Mouse (Mus musculus) midbrain, embryonic 13.5 days (tissue): ENCODE data around the gene Taar2. TPM values are rescaled to one million over a fixed set of nuclear protein-coding genes. Genes with fewer than 3 reads are reported as not detected.

Experiments used
- ATAC-seq: fragments of 200-750 bp; cut with Nextera tagmentation; 2 replicates; pipeline ENCODE4 v1.8.0; 2017; ENCODE audit warnings: mild to moderate bottlenecking, moderate TSS enrichment, moderate library complexity
- H3K27ac ChIP-seq: fragments of 300-500 bp; sonication (generic); 2 replicates; pipeline ENCODE4 v1.5.1; 2015; ENCODE audit warnings: inconsistent platforms, mild to moderate bottlenecking, moderate library complexity
- H3K27me3 ChIP-seq: fragments of 300-500 bp; sonication (generic); 2 replicates; pipeline ENCODE4 v1.6.1; 2015; ENCODE audit warnings: mild to moderate bottlenecking, inconsistent platforms
- H3K36me3 ChIP-seq: fragments of 300-500 bp; sonication (generic); 2 replicates; pipeline ENCODE4 v1.6.1; 2015; ENCODE audit warnings: mild to moderate bottlenecking, inconsistent platforms
- H3K4me1 ChIP-seq: fragments of 300-500 bp; sonication (generic); replicated peaks from 2 replicates; pipeline ENCODE4 v1.6.1; 2015; ENCODE audit warnings: inconsistent platforms
- H3K4me2 ChIP-seq: fragments of 300-500 bp; sonication (generic); replicated peaks from 2 replicates; pipeline ENCODE4 v1.6.1; 2015; ENCODE audit warnings: moderate library complexity, mild to moderate bottlenecking, inconsistent platforms
- H3K4me3 ChIP-seq: fragments of 300-500 bp; sonication (generic); replicated peaks from 2 replicates; pipeline ENCODE4 v1.5.1; 2015; ENCODE audit warnings: mild to moderate bottlenecking, inconsistent platforms
- H3K9ac ChIP-seq: fragments of 300-500 bp; sonication (generic); replicated peaks from 2 replicates; pipeline ENCODE4 v1.6.1; 2015; ENCODE audit warnings: mild to moderate bottlenecking, inconsistent platforms
- H3K9me3 ChIP-seq: fragments of 300-500 bp; sonication (generic); 2 replicates; pipeline ENCODE4 v1.6.1; 2016; ENCODE audit warnings: mild to moderate bottlenecking, inconsistent platforms
- whole genome bisulfite sequencing: fragments of 180-500 bp; shearing (Covaris S2); methylation state at CpG from one replicate; pipeline ENCODE4 v1.1.7; 2015; 5-methylcytosine and 5-hydroxymethylcytosine counted together
- polyA plus RNA-seq: library from polyadenylated mRNA; unstranded; fragments of >200 nt; fragmentation: Nextera tagmentation; extraction: Ambion mirVana; gene quantifications from 2 replicates; pipeline ENCODE4 v1.2.1, GENCODE M21; 2015

Gene Taar2
- polyA plus RNA-seq, 1 experiment from 2014 or later = not detected

DNA sequence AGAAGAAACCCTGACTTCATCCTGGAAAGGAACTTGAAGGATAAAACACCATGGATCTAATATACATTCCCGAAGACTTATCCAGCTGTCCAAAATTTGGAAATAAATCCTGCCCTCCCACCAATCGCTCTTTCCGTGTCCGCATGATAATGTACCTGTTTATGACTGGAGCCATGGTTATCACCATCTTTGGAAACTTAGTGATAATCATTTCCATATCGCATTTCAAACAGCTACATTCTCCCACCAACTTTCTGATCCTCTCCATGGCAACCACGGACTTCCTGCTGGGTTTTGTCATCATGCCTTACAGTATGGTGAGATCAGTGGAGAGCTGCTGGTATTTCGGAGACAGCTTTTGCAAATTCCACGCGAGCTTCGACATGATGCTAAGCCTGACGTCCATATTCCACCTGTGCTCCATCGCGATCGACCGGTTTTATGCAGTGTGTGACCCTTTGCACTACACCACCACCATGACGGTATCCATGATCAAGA, 11.2 kb downstream of the Taar2 start, which contains the start of gene Taar3:
TSS of gene Taar3 (plus strand) at position 51 of the 498 bp plus-strand sequence.
- no peaks in the 10 kb centered on the region for H3K27me3 ChIP-seq
- H3K9me3 ChIP-seq = no peaks in the 10 kb centered on the region
- H3K4me2 ChIP-seq = no peak within 1 kb of the TSS
- no peak within 1 kb of the TSS for H3K27ac ChIP-seq
- H3K4me1 ChIP-seq = no peaks in the 10 kb centered on the region
- no peaks in the 10 kb centered on the region for H3K36me3 ChIP-seq
- ATAC-seq = no peak
- no peak within 1 kb of the TSS for H3K4me3 ChIP-seq
- 89% methylated on average over 16 of the region's 16 CpGs for WGBS
- H3K9ac ChIP-seq = no peak within 1 kb of the TSS

DNA sequence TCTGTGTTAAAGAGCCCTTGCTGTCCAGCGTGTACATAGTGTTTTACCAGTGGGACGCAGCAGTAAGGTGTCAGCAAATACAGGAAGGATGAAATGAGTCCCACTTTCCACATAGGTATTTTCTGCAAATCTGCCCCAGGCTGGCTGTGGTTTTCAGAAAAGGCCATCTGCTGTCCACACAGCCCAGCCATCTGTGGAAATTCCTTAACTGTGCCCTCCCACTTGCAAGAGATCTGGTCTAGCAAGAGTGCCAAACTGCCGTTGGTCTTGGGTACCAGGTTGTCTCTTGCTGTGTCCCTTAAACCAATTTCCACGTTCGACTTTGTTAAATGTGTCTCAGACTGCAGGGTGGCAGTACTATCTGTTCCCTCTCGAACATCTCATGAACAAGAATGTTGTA, 13.3 kb downstream of the Taar2 start:
- no peaks in the 10 kb centered on the region for H3K27me3 ChIP-seq
- no peak for ATAC-seq
- 87% methylated on average over 6 of the region's 6 CpGs for WGBS

DNA sequence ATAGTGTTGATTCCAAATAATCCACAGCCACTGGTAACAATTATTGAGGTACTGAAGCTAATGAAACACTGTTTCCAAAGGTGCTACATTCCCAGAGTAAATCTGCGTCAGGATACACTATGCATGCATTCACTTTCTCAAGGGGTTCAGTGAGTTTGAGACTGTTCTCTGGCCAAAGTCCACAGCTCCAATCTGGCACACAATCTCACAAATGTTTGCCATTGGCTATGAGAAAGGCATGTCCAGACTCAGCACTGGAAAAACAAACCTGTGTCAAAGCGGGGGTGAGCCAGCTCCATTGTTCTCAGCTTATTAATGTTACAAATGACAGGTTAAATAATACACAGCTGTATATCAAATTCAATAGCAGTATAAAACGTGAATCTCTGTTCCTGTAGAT, 20.7 kb downstream of the Taar2 start:
- WGBS = 72% methylated on average over 3 of the region's 3 CpGs
- Histone ChIP-seq H3K27me3 (no peaks in the 10 kb centered on the region), H3K4me1 (no peaks in the 10 kb centered on the region), H3K9me3 (no peaks in the 10 kb centered on the region), H3K27ac (no peak overlapping the region), H3K36me3 (no peaks in the 10 kb centered on the region), H3K4me3 (no peak overlapping the region), H3K9ac (no peak overlapping the region), H3K4me2 (no peak overlapping the region)
- ATAC-seq = no peak

More for the DNA sequence above, 13.3 kb downstream of the Taar2 start:
- H3K9me3 ChIP-seq = no peaks in the 10 kb centered on the region
- H3K4me1 ChIP-seq = no peaks in the 10 kb centered on the region
- H3K4me2 ChIP-seq = no peak overlapping the region
- no peak overlapping the region for H3K27ac ChIP-seq
- H3K9ac ChIP-seq = no peak overlapping the region
- H3K4me3 ChIP-seq = no peak overlapping the region
- no peaks in the 10 kb centered on the region for H3K36me3 ChIP-seq

DNA sequence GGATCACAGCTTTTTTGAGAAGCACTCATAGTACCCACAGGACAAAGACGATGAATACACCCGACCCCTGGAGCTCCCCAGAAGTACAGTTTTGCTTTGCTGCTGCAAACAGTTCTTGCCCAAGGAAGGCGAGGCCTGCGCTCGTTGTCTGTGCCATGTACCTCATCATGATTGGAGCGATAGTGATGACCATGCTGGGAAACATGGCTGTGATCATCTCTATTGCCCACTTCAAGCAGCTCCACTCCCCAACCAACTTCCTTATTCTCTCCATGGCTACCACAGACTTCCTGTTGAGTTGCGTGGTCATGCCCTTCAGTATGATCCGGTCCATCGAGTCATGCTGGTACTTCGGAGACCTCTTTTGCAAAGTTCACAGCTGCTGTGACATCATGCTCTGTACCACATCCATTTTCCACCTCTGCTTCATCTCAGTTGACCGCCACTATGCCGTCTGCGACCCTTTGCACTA, 22.1 kb downstream of the Taar2 start, which contains the start of gene Taar4:
TSS of gene Taar4 (plus strand) at position 51 of the 472 bp plus-strand sequence.
- Histone ChIP-seq H3K4me3 (no peak within 1 kb of the TSS), H3K9ac (no peak within 1 kb of the TSS), H3K4me1 (no peaks in the 10 kb centered on the region), H3K27ac (no peak within 1 kb of the TSS), H3K36me3 (no peaks in the 10 kb centered on the region), H3K9me3 (no peaks in the 10 kb centered on the region), H3K27me3 (no peaks in the 10 kb centered on the region), H3K4me2 (no peak within 1 kb of the TSS)
- ATAC-seq = no peak
- 96% methylated on average over 13 of the region's 13 CpGs for WGBS

DNA sequence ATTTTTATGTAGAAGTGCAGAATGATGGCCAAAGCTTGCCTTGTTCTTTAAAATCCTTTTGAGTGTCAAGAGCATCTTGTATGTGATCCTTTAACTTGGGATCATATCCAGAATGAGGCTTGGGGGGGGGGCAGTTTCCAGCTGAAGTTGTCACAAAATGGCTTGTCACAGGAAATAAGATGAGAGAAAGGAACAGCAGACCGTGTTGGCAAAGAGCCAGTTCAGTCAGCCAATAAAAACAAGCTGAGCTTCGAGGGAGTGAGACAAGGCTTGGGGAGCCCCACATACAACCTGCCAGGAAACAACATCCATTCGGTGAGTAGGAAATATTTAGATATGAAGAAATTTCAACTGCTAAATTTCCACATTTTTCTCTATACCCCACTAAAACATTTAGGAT, 25.1 kb downstream of the Taar2 start:
- Histone ChIP-seq H3K4me3 (no peak overlapping the region), H3K9me3 (no peaks in the 10 kb centered on the region), H3K27ac (no peak overlapping the region), H3K27me3 (no peaks in the 10 kb centered on the region), H3K4me2 (no peak overlapping the region), H3K4me1 (no peaks in the 10 kb centered on the region), H3K36me3 (no peaks in the 10 kb centered on the region), H3K9ac (no peak overlapping the region)
- ATAC-seq = no peak
- 69% methylated on average over 3 of the region's 3 CpGs for WGBS

DNA sequence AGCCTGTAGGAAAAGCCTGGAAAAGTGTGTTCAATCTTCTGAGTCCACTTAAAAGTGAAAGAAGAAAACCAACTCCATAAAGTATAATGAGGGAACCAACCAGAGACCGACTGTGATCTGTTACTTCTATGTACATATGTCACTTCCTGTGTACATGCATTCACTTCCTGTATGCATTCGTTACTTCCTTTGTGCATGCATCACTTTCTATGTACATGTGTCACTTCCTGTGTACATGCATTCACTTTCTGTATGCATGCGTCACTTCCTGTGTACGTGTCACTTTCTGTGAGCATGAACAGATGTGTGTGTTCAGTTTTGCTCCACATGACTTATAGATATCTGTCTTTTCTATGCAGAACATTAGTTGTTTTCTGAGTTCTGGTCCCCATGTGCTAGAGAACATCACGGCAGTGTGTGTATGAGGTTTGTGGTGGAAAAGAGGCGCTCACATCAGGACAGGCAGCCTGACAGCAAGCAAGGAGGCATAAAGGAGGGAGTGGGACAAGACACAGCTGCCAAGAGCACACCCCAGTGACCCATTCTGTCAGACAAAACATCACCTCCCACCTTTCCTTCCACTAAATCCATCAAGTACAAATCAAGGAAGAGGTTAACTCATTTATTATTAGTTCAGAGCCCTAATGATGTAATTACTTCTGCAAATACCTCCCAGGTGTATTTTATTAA, 26.7 kb downstream of the Taar2 start:
- Histone ChIP-seq H3K4me2 (no peak overlapping the region), H3K9ac (no peak overlapping the region), H3K36me3 (no peaks in the 10 kb centered on the region), H3K27ac (no peak overlapping the region), H3K4me3 (no peak overlapping the region), H3K9me3 (no peaks in the 10 kb centered on the region), H3K4me1 (no peaks in the 10 kb centered on the region), H3K27me3 (no peaks in the 10 kb centered on the region)
- WGBS = 91% methylated on average over 6 of the region's 6 CpGs
- ATAC-seq = no peak

DNA sequence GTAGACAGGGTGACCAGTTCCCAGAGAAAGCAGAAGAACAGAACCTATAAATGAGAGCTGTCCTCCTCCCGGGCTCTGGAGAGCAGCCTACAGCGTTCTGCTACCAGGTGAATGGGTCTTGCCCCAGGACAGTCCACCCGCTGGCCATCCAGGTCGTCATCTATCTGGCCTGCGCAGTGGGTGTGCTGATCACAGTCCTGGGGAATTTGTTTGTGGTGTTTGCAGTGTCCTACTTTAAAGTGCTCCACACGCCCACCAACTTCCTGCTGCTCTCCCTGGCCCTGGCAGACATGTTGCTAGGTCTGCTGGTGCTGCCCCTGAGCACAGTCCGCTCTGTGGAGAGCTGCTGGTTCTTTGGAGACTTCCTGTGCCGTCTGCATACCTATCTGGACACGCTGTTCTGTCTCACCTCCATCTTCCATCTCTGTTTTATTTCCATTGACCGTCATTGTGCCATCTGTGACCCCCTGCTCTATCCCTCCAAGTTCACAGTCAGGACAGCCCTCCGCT, 32.3 kb downstream of the Taar2 start, which contains the start of gene Taar5:
TSS of gene Taar5 (plus strand) at position 51 of the 510 bp plus-strand sequence.
- Histone ChIP-seq H3K4me3 (no peak within 1 kb of the TSS), H3K9me3 (no peaks in the 10 kb centered on the region), H3K4me1 (no peaks in the 10 kb centered on the region), H3K9ac (no peak within 1 kb of the TSS), H3K36me3 (no peaks in the 10 kb centered on the region), H3K27ac (no peak within 1 kb of the TSS), H3K4me2 (no peak within 1 kb of the TSS), H3K27me3 (no peaks in the 10 kb centered on the region)
- ATAC-seq = no peak
- 93% methylated on average over 11 of the region's 11 CpGs for whole genome bisulfite sequencing

DNA sequence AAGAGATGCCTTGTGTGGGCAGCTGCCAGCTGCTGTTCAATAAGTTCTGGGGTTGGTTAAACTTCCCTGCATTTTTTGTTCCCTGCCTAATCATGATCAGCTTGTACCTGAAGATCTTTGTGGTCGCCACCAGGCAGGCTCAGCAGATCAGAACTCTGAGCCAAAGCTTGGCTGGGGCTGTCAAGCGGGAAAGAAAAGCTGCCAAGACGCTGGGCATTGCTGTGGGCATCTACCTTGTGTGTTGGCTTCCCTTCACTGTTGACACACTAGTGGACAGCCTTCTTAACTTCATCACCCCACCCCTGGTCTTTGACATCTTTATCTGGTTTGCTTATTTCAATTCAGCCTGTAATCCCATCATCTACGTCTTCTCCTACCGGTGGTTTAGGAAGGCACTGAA, 32.9 kb downstream of the Taar2 start:
- ATAC-seq = no peak
- Histone ChIP-seq H3K4me1 (no peaks in the 10 kb centered on the region), H3K27me3 (no peaks in the 10 kb centered on the region), H3K4me2 (no peak overlapping the region), H3K9me3 (no peaks in the 10 kb centered on the region), H3K36me3 (no peaks in the 10 kb centered on the region), H3K4me3 (no peak overlapping the region), H3K27ac (no peak overlapping the region), H3K9ac (no peak overlapping the region)
- 79% methylated on average over 5 of the region's 5 CpGs for WGBS

DNA sequence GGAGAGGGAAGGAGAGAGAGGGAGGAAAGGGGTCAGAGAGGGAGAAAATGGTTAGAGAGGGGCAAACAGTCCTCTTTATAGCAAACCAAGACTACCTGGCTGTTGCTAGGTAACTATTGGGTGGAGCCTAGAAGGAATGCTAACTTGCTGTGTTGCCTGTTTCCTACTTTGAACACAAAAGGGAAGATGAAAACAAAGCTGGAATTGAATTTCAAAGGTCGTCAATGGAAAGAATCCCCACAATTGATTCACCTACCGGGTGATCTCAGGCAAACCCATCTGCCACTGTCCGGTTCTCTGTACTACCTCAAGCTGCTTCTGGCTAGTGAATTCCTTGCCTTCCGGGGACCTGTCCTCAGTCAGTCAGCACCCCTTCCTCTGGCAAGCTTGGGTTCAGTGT, 39.6 kb downstream of the Taar2 start:
- Histone ChIP-seq H3K27ac (no peak overlapping the region), H3K4me2 (no peak overlapping the region), H3K4me1 (no peaks in the 10 kb centered on the region), H3K9ac (no peak overlapping the region), H3K36me3 (no peaks in the 10 kb centered on the region), H3K4me3 (no peak overlapping the region), H3K27me3 (no peaks in the 10 kb centered on the region), H3K9me3 (no peaks in the 10 kb centered on the region)
- 47% methylated on average over 4 of the region's 4 CpGs for WGBS
- no peak for ATAC-seq

DNA sequence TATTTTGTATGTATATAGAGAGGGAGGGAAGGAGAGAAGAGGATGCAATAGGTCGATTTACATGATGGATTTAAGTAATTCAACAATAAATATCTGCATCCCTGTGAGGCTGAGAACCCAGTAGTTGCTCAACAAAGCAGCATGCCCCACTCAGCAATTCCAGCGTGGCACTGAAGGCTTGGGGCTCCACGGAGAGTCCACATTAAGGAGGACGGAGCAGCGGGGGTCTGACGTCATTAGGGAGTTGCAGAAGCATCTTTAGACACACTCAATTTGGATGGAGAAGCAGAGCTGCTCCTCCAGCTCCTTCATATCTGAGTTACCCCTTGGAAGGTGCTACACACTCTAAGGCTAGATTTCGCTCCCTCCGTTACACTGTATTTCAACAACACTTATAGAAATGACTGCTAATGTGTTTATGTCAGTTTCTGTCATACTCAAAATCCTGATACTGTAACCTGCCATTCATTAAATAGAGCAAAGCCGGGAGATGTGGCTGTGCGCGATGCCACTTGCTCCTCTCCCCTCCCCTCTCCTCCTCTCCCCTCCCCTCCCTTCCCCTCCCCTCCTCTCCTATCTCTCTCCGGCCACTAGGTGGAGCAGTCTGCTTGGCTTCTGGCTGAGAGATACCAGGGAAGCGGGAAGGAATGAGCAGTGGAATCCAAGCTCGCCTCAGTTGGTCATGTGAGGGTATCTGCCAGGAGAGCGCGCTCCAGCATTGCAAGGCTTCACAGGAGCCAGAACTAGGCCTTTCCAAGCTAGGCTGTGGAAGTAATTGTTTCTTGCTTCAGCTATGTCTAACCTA, 40.7 kb downstream of the Taar2 start:
- H3K9ac ChIP-seq = no peak overlapping the region
- H3K27ac ChIP-seq = no peak overlapping the region
- no peaks in the 10 kb centered on the region for H3K36me3 ChIP-seq
- 41% methylated on average over 16 of the region's 16 CpGs for WGBS
- H3K4me2 ChIP-seq = no peak overlapping the region
- no peaks in the 10 kb centered on the region for H3K4me1 ChIP-seq
- H3K27me3 ChIP-seq = no peaks in the 10 kb centered on the region
- peak; percentile 84 for ATAC-seq
- H3K9me3 ChIP-seq = no peaks in the 10 kb centered on the region
- H3K4me3 ChIP-seq = no peak overlapping the region

DNA sequence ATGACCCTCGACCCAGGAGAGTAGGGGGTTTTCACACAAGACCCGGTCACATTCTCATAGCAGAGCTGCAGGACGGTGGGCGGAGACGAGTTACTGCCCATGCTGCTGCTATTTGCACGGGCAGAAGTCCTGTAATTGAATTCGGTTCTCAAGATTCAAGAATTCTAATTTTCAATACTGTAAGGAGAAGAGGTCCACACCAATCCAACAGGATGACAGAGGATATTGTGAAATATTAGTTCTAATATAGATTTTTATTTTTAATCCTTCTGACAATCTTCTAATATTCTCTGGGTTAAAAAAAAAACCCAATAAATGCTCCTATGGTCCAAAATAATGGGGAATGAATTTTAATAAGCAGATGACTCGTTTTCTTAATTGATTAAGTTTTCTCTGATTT, 47.2 kb downstream of the Taar2 start, which contains the start of gene Taar6:
TSS of gene Taar6 (minus strand) at position 101 of the 400 bp plus-strand sequence.
- no peak within 1 kb of the TSS for H3K4me3 ChIP-seq
- ATAC-seq = no peak
- H3K4me2 ChIP-seq = no peak within 1 kb of the TSS
- 82% methylated on average over 8 of the region's 8 CpGs for WGBS
- H3K36me3 ChIP-seq = no peaks in the 10 kb centered on the region
- H3K4me1 ChIP-seq = no peaks in the 10 kb centered on the region
- H3K9ac ChIP-seq = no peak within 1 kb of the TSS
- no peaks in the 10 kb centered on the region for H3K27me3 ChIP-seq
- no peak within 1 kb of the TSS for H3K27ac ChIP-seq
- no peaks in the 10 kb centered on the region for H3K9me3 ChIP-seq

DNA sequence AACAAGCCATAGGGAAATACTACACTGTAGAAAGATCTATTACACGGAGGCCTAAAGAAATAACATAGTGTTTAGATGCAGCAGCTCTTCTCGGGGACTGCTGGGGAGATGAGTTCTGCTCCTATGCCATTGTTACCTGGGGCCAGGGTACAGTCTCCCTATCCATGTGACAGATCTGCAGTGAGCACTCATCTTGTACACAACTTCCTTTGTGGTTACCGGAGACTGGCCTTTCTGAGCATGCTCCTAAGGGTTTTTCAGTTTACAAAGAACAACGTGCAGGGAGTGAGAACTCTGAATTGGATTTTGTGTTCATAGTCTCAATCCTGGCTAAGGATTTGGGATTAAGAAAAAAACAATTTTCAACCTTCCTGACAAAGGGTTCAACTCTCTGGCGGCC, 48.0 kb downstream of the Taar2 start:
- H3K36me3 ChIP-seq = no peaks in the 10 kb centered on the region
- no peak overlapping the region for H3K9ac ChIP-seq
- no peak for ATAC-seq
- no peaks in the 10 kb centered on the region for H3K4me1 ChIP-seq
- no peak overlapping the region for H3K4me2 ChIP-seq
- H3K27me3 ChIP-seq = no peaks in the 10 kb centered on the region
- no peaks in the 10 kb centered on the region for H3K9me3 ChIP-seq
- no peak overlapping the region for H3K4me3 ChIP-seq
- H3K27ac ChIP-seq = no peak overlapping the region
- WGBS = 78% methylated on average over 5 of the region's 5 CpGs
